Mouse (Mus musculus) induced T-regulatory cell, adult 2 months (primary cell): ENCODE measurements around the gene Gm10310.
"Not testable (repeated sequence)": the region's sequence is repeated elsewhere in the genome, so short reads cannot be mapped to it uniquely, and the experiment has no call there.

ENCODE experiments used
- DNase-seq: peaks from one replicate; pipeline ENCODE4 v3.0.0-alpha.2; 2012; ENCODE audit warnings: low read depth

The Gm10310 gene

GRCm38 (mm10) chr10:129984962-129985361 lies at the start of gene Gm10310:
Gene Gm10310, minus strand, starts transcription at chr10:129985062.
- not testable (repeated sequence) for DNase-seq

DNA sequence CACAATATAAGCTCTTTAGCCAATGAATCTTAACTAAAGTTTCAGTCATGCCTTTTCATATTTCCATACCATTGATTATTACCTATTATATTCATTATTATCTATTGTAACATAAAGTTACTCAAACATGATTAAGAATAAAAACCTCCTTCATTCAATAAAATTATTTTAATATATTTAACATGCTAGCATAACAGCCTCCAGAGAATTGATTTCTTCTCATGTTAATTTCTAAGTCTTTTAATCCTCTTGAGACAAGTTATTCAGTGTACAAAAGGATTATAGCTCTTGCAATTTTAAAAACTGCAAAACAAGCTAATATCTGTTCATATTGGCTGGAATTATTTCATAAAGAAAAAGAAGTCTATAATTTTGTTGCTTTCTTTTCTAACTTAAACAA lies 45.2 kb upstream of the Gm10310 start, which contains the start of gene Olfr821:
TSS of gene Olfr821 (plus strand) at position 301 of the 400 bp plus-strand sequence.
- no peak for DNase-seq

DNA sequence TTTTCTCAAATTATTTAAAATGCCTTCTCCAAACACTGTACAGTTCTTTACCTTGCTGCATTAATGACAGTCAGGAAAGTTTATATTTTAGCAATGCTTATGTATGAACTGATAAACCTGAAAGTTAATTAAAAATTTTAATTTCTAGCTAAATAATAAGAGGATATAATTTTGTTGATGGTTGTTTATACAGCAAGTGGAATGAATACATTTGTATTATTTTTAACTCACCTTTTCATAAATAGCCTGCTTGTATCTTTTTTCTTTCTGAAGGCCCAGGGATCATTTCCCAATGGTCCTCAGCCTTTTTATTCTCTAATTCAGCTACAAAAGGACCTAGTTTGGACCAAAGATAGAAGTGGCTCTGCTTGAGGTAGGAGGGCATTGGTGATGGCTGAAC lies 27.5 kb upstream of the Gm10310 start, which contains the start of gene Olfr820:
TSS of gene Olfr820 (plus strand) at position 301 of the 400 bp plus-strand sequence.
- no peak for DNase-seq

- DNase-seq, result not testable (repeated sequence)
Observed at GRCm38 (mm10) chr10:130005366-130005765, 20.5 kb upstream of the Gm10310 start.

DNA sequence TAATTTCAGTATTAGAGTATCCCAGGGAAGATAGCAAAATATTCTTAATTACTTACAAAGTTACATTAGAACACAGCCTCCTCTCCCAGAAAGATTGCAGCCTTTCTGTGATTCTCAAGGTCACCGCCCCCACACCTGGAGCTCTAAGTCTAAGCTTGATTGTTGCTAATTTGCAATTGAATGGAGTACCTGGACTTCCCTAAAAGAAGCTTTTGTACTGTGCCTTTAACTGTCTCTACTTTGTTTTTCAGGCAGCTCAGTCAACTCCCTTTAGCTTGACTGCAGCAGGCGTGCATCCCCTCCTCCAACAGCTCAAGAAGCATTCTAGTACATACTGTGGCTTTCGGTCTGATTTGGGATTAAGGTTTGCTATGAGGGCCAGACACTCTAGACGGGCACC lies 19.2 kb upstream of the Gm10310 start:
- not testable (repeated sequence) for DNase-seq

DNA sequence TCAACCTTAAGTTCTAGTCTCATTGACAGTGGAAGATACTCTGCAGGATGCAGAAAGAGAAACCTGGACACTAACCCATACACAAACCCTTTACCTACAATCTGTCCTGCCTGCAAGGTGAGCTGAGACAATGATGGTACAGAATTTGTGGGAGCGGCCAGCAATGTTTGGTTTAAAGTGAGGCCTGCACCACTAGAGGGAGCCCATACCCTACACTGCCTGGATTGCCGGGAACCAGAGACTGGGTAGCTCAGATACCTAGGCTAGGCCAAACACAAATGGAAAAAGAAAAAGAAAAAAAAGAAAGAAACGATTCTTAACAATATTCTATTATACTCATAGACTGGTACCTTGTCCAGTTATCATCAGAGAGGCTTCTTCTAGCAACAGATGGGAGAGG lies 3.0 kb downstream of the Gm10310 start:
- not testable (repeated sequence) for DNase-seq

DNA sequence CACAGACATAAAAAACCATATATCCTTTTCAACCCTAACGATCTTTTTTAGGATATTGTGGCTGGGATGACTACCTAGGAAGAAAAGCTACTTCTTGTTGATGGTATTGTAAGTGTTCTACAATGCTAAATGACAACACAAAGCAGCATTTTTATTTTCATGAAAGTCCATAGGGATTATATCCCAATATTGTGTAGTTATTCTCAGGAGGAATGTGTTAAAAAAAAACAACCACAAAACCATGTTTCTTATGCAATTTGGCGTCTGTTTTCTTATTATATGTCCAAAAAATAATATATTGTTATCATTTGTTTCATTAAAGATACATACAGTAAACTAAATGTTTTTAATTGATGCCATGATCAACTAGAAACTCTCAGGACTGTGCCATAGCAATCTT lies 8.8 kb downstream of the Gm10310 start, which contains the start of gene Olfr247:
TSS of gene Olfr247 (minus strand) at position 101 of the 400 bp plus-strand sequence.
- not testable (repeated sequence) for DNase-seq

DNA sequence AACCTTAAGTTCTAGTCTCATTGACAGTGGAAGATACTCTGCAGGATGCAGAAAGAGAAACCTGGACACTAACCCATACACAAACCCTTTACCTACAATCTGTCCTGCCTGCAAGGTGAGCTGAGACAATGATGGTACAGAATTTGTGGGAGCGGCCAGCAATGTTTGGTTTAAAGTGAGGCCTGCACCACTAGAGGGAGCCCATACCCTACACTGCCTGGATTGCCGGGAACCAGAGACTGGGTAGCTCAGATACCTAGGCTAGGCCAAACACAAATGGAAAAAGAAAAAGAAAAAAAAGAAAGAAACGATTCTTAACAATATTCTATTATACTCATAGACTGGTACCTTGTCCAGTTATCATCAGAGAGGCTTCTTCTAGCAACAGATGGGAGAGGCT lies 11.9 kb downstream of the Gm10310 start:
- not testable (repeated sequence) for DNase-seq

- DNase-seq, result not testable (repeated sequence)
Observed at GRCm38 (mm10) chr10:129967166-129967565, 17.7 kb downstream of the Gm10310 start, which contains the start of gene Olfr819. Gene Olfr819, minus strand, starts transcription at chr10:129967266.

DNA sequence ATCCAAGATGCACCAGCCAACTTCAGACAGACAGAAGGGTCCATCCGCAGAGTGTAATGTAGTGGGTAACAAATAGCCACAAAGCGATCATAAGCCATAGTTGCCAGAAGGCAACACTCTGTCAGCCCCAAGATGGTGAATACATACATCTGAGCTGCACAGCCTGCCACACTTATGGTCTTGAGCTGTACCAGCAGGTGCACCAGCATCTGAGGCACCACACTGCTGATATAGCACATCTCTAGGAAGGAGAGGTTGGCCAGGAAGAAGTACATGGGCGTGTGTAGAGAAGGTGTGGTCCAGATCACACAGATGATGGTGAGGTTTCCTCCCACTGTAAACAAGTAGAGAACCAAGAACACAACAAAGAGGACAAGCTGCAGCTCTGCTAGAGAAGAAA lies 18.6 kb downstream of the Gm10310 start:
- not testable (repeated sequence) for DNase-seq

GRCm38 (mm10) chr10:129949000-129949399 lies 35.9 kb downstream of the Gm10310 start, which contains the start of gene Olfr818:
Gene Olfr818, minus strand, starts transcription at chr10:129949100.
- no peak for DNase-seq
